Mouse (Mus musculus): ENCODE measurements around the gene Slc11a2. TPM values are rescaled to one million over a fixed set of nuclear protein-coding genes. Genes with fewer than 3 reads are reported as not detected.

Slc11a2 gene
- total RNA-seq (2021), result 10 to 100 TPM; 61.4 to 65.1 TPM
- long read RNA-seq, experiment 1, full-length matches to known transcripts, result 8 of 27 reads
- long read RNA-seq, experiment 1, partial matches to known transcripts, result 5 of 27 reads
- long read RNA-seq, experiment 1, other reads (novel, unspliced or antisense), result 14 of 27 reads
- long read RNA-seq, experiment 2, full-length matches to known transcripts, result 11 of 42 reads
- long read RNA-seq, experiment 2, partial matches to known transcripts, result 5 of 42 reads
- long read RNA-seq, experiment 2, other reads (novel, unspliced or antisense), result 26 of 42 reads

DNA sequence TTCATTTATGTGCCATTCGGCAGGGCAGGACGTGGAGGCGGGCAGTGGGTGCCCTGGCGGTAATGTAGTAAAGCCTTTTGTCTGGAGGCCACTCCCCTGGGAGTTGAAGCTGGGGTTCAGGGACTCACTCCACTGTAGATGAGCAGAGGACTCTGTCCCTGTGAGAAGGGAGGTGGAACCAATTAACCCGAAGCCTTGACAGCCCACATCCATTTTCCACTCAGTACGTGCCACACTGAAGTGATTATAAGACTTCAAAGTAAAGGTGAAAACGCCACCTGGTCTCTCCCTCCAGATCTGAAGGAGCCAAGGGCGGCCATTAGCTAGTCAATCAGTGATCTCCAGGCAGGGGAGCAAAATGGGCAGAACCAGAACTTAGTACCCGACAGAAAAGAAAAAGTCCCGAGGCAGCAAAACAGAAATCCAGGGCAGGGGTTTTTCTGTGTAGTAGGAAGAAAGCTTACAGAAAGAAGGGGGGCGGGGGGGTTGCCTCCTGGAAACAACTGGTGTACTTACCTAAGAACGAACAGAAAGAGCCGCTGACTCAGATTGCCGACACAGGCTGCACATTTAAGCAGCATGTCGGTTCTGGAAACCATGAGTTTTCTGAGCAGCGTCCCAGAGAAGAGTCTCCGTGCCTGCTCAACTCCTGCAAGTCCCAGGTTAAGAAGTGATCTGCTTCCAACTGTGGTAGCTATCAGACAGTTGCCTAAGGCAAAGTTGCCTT is at the start of gene Slc11a2:
Slc11a2 (minus strand) TSS at position 677 of the 727 bp plus-strand sequence.
- no peak for DNase-seq (ENCODE audit: low spot score in 2 of 2)

DNA sequence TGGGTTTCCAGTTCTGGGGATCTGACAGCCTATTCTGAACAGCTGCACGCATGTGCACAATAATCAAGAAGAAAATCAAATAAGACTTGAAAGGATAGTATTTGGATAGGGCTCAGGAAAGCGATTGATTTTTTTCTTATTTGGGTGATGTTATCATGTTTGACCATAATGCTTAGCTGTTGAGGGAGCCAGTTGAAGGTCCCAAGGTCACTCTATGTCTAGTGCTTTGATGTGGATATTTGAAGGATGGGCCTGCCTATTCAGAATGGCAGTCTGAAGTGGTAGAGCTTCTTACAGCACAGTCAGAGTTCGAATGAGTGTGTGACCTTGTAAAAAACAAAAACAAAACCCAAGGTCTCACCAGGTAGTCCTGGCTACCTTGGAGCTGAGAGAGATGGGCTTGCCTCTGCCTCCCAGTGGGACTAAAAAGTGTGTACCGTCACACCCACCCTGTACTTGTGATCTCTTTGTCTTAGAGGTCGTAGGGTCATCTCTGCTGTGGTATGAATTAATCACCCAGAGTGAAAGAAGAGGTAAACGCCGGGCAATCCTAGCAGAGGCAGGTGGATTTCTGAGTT is 49.1 kb upstream of the Slc11a2 start:
- no peak for DNase-seq (ENCODE audit: low spot score in 2 of 2)

DNA sequence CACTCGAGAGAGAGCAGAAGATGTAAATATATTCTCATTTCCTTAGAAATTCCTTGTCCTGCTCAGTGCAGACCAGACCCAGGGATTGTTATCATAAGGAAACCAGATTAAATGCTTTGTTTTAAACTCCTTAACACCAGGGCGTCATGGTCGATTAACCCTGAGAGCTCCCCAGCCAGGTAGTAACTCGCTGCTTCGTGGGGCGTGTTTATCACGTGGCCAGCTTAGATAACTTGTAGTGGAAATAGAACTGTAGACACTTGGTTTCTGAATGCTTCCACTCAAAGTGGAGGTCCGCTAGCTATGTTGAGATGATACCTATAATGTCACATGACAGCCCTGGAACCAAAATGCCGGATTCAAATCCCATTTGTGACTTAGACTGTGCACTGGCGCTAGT is 45.2 kb upstream of the Slc11a2 start:
- DNase-seq (ENCODE audit: low spot score in 2 of 2), result no peak

DNA sequence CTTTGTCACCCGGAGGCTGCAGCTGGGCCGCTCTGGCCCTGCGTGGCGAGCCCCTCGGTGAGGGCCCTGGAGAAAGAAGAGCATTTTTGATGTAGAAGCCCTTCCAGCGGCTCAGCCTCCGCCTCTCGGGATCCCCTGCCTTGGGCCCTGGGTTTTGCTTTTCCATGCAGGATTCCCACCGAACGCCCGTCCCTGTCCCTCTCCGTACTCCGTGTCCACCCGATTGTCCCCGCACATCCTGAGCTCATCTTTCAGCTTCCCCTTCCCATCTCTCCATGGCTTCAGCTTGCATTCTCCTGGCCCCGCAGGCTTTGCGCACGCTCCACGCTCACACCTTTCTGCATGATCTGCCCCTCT is 44.3 kb upstream of the Slc11a2 start:
- no peak for DNase-seq (ENCODE audit: low spot score in 2 of 2)

DNA sequence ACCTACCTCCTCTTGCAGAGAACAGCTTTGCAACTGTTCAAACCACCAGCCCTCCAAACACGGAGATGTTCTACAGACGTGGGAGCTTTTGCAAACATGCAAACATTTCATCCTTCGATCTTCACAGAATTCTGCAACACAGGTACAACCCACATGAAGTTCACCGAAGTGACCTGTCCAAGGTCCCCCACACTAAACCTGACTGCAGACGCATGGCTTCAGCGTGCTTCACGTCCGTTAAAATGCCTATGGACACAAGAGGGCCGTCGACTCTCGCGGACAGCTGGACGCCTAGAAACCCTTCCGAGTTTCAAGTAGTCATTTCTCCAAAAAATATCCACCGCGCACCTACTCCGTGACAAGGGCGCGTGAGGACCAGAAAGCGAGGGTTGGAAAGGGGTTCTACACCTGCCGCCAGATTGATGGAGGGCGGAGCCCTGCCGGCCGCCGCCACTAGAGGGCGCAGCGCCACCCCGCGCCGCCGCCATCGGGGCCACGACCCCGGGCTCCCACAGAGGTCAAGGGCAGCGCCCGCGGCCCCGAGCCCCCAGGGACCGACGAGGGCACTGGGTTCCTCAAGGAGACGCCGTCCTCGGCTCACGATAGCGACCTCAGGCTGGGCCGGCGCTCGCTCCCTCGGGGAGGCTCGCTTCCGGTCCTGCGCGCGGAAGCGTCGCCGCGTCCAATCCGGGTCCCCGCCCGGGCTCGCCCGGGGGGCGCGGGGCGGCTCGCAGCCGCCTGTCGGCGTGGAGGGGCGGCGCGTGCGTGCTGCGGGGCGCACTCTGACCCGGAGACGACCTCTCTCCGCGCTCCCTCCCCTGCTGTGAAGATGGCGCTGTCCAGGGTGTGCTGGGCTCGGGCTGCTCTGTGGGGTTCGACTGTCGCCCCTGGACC is 43.7 kb upstream of the Slc11a2 start, which contains the start of gene Letmd1:
Letmd1 (plus strand) TSS at position 729 of the 894 bp plus-strand sequence.
- peak; percentile 89 to 93 for DNase-seq (ENCODE audit: low spot score in 2 of 2)

DNA sequence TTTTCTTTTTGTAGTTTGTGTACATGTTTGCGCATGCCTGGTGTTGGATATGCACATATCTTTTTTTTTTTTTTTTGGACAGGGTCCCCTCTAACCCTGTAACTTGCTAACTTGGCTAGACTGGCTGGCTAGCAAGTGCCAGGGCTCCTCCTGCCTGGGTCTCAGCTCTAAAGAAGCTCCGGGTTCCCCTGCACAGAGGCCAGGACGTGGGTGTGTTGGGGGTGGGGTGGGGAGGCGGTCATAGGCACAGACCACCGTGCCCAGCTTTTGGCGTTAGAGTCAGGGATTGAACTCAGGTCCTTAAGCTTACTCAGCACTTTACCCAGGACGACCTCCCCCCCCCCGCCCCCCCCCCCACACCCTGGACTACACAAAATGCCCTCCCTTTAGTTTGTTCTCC is 42.9 kb upstream of the Slc11a2 start:
- DNase-seq (ENCODE audit: low spot score in 2 of 2), result no peak

DNA sequence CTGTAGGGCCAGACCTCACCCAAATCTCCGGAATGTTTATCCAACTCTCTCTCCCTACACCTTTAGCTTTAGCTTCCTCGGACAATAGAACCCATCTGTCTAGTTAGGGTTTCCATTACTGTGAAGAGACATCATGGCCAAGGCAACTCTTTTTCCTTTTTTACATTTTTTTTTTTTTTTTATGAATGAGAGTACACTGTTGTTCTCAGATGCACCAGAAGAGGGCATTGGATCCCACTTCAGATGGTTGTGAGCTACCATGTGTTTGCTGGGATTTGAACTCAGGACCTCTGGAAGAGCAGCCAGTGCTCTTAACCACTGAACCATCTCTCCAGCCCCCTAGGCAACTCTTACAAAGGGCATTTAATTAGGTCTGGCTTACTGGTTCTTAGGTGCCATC is 40.6 kb upstream of the Slc11a2 start:
- DNase-seq (ENCODE audit: low spot score in 2 of 2), result no peak

DNA sequence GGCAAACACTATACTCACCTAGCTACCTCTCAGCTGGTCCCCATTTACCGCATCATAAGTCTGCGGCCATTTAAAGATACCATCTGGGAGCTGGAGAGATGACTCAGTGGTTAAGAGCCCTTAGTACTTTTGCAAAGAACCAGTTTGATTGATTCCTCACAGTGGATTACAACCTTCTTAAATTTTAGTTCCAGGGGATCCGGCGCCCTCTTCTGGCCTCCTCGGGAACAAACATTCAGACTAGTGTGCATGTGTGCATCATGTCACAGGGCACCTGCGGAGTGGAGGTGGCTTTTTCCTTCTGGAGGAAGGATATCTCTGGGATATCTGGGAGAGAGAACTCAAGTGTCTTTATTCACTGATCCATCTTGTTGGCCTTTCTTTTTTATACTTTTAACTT is 38.8 kb upstream of the Slc11a2 start:
- peak; percentile 70 to 81 for DNase-seq (ENCODE audit: low spot score in 2 of 2)

DNA sequence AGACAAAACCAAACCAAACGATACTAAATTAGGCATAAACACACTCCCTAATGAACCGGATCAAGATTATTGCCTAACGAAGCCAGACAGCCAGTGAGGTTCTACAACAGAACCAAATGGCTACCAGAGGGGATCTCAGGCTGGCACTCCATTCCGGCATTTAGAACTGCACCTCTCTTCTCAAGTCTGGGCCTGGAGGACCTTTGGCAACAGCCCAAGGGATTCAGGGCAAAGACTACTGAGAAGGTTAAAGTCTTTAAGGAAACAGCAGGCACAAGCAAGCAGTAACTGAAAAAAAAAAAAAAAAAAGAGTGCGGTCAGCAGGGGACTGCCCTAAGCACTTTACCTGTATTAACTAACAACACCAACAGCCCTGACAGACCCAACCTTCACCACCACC is 37.2 kb upstream of the Slc11a2 start:
- no peak for DNase-seq (ENCODE audit: low spot score in 2 of 2)

DNA sequence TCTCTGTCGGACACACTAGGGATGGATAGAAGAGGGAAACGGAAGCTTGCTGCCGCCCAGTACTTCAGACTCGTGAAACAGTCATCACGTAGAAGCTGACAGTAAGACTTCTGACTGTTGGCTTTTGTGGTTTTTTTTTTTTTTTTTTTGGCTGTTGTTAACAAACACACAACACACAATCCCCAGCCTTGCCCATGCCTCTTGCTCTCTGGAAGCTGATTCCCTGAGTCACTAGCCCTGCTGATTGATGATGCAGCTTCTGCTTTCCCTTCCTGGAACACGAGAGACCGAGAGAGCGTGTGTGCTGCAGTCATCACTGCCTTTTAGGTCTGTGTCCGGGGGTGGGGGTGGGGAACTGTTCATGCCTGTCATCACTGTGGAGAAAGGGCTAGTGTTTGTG is 36.8 kb upstream of the Slc11a2 start:
- DNase-seq (ENCODE audit: low spot score in 2 of 2), result no peak

DNA sequence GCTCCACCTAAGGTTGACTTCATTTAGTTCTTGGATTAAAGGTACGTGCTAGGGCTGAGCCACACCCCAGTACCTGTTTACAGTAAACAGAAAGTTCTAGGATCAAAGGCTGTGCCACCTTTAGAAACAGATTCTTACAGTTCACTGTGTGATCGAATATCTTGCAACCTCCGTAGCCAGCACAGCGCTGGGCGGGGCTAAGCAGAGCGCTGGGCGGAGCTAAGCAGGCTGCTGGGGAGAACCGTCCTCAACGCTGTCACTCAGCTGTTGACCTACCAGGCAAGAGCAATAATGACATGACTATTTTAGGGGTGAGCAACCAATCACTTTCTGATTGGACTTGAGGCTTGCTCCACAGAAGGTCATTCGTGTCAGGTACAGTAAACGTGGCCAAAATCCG is 36.1 kb upstream of the Slc11a2 start:
- DNase-seq (ENCODE audit: low spot score in 2 of 2), result no peak

DNA sequence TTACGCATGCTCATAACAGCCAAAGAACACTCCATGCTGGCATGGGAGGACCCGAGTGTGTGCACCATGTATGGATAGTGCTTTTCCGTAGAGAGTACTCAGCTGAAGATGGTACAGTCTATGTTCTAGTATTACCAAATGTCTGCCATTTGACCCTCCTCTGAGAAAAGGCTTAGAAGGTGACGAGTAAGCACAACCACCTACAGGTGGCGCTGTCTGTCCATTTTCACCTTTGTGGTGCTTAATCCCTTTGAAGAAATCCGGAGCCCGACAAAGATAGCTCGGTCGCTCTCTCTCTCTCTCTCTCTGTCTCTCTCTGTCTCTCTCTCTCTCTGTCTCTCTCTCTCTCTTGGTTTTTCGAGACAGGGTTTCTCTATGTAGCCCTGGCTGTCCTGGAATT is 33.2 kb upstream of the Slc11a2 start:
- peak in 1 of 2 experiments; percentile 59 for DNase-seq (ENCODE audit: low spot score in 2 of 2)

DNA sequence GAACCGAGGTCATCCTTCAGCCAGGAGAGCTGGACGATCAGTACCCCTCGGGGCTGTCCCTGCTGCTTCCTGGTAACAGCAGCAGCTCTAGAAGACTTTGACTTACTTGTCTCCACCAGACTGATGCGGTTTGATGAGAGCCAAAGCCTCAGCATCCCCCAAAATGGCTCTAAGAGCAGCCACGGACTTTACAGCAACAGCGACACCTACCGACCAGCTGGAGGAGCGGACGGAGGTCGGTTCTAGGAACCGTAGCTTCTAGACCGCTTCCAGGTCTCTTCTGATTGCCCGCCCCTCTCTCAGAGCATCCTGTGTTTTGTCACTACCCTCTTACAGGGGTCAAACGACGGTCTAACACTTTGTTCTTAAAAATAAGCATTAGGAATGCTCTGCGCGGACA is 32.5 kb upstream of the Slc11a2 start:
- peak in 1 of 2 experiments; percentile 69 for DNase-seq (ENCODE audit: low spot score in 2 of 2)

DNA sequence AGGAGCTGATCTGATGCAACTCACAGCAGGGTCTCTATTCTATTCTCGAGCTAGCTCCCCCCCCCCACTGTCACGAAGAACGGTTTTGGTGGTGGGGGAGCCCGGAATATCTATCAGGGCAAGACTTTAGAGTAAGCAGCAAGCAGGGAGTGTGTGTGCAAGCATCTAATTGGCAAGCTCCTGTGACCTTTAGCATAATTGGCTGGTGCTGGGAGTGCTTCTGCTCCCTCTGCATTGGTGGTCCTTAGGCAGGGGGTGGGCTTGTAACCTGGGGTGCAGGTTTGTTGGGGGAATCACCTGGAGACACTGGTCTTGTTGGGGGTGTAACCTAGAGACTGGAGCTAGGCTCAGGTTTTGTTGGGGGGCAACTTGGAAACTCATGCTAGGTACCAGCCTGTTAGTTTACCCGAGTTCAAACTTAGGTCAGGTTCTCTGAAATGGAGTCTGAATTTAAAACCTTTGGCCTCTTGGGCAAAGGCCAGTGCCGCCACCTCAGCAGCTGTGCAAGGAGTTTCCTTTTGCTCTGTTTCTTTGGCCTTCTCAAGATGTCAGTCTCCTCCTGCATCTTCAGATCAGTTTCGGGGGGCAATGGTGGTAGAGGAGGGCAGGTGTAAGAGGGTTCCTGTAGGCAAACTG is 31.6 kb upstream of the Slc11a2 start:
- no peak for DNase-seq (ENCODE audit: low spot score in 2 of 2)

DNA sequence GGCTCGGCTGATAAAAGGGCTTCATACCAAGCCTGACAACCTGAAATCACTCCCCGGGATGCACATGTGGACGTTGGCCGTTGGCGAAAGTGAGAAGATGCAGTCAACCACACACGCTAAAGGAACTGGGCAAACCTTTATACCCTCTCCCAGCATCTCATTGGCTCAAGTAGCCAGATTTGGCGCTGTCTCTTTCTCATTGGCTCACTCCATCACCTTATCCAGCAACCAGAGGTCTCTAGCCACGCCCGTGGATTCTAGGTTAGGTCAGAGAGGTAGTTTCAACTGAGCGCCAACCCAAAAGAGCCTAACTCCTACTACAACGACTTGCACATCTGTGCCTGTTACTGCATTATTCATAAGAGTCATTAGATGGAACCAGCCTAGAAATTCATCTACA is 27.6 kb upstream of the Slc11a2 start:
- DNase-seq (ENCODE audit: low spot score in 2 of 2), result no peak

DNA sequence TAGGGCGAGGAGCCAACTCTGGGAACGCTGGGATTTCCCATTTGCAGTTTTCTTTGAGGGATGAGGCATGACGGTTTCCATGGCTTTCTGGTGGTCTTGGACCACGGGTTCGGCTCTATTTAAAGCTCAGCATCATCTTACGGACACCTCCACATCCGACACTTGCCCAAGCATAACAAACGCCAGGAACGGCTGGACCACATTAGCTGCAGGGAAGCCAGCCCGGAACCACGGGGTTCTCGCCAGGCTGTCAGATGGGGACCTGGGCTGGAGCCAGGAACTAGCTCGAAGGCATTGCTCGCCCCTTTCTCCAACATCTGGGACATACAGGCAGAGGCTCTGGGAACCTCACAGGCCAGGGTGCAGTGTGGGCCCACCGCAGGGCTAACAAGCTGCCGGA is 26.4 kb upstream of the Slc11a2 start:
- peak; percentile 61 to 64 for DNase-seq (ENCODE audit: low spot score in 2 of 2)

DNA sequence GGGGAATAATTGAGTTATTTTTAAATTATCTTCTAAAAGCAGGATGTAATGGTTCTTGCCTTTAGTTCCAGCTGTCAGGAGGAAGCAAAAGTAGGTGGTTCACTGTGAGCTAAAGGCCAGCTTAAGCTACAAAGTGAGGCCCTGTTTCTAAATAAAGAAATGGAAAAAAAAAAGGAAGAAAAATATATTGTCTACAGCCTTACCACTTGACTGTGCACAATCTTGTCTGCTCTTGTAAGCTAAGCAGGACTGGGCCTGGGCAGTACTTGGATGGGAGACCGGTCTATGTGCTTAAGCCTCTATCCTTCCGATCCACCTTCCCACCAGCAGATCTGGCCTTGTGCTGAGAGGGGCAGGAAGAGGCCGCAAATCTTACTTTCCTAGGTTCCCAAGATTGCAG is 24.6 kb upstream of the Slc11a2 start:
- no peak for DNase-seq (ENCODE audit: low spot score in 2 of 2)

DNA sequence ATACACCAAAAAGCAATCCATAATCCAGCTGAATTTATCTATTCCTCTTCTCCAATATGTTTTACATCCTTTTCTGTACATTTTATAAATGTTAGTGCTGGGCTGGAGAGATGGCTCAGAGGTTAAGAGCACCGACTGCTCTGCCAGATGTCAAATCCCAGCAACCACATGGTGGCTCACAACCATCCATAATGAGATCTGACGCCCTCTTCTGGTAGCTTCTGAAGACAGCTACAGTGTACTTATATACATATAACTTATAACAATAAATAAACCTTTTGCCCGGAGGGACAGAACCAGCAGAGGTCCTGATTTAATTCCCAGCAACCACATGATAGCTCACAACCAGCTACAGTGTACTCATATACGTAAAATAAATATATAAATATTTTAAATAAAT is 23.7 kb upstream of the Slc11a2 start:
- DNase-seq (ENCODE audit: low spot score in 2 of 2), result no peak

DNA sequence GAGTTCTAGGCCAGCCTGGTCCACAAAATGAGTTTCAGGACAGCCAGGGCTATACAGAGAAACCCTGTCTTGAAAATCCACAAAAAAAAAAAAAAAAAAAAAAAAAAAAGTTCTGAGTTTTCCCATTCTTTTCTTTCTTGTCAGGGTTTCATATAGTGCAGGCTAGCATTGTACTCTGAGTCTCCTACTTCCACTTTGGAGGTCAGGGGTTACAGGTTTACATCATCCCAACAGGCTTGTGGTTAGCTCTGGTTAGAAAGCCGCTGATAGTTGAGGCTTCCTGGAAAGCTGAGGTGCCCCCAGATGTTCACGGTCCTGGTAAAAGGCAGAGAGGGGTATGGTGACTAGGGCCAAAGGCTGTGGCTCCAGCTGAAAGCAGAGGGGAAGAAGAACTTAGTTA is 22.0 kb upstream of the Slc11a2 start:
- no peak for DNase-seq (ENCODE audit: low spot score in 2 of 2)

DNA sequence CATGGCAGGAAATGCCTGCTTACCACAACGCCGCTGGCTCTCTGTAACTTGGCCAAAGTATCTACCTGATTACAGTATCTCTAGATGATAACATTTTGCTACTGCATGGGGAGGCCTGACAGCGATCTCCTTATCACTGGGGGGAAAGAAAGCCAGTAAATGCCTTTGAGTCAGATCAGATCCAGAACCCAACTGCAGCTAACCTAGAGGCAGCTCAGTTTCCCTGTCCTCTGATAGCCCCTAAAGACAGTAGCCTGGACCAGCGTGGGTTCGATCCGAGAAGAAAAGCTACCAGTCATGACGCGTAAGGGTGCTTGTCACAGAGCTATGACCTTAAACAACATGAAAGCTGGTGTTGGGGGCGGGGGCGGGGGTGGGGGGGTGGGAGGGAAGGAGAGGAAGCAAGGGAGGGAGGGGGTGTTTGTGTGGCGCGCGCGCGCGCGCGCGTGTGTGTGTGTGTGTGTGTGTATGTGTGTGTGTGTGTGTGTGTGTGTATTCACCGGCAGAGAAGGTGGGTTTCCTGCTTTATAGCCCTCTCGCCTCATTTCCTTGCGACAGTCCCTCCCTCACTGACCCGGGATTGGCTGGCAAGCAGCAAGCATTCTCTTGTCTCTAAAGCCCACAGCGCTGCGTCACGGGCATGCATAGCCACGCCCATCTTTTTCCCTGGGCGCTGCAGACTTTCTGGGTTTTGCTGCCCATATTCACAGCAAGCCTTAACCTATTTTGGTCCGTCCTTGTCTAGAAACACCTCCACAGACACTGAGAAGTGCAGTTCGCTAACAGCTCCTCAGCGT is 18.5 kb upstream of the Slc11a2 start:
- peak; percentile 75 to 89 for DNase-seq (ENCODE audit: low spot score in 2 of 2)

Measured in layer of hippocampus, postnatal 14 days (tissue).